Mouse (Mus musculus): ENCODE data around the gene Csad.

Gene Csad

GRCm38 (mm10) chr15:102204674-102205505, at the start of gene Csad:
Gene Csad, minus strand, starts transcription at chr15:102204724.
- no peak for DNase-seq

DNA sequence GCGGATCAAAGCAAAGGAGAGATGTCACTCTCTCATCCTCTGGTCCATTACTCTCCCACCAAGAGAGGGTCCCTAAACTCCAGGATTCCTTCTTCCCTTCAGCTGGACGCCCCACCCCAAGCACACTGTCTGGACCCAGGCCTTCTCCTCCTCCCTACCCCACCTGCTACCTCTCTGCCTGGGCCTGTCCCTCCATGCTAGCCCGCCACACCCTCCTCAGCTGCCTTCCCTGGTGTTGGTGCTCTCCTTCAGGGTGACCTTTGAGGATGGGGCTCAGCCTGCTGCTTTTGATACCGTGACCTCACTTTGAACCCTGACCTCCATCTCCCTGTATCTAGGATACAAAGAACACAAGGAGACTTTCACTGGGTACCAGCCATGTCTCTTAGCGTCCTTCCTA, 46.0 kb upstream of the Csad start:
- no peak for DNase-seq

GRCm38 (mm10) chr15:102249967-102250366, 45.4 kb upstream of the Csad start:
- no peak for DNase-seq

DNA sequence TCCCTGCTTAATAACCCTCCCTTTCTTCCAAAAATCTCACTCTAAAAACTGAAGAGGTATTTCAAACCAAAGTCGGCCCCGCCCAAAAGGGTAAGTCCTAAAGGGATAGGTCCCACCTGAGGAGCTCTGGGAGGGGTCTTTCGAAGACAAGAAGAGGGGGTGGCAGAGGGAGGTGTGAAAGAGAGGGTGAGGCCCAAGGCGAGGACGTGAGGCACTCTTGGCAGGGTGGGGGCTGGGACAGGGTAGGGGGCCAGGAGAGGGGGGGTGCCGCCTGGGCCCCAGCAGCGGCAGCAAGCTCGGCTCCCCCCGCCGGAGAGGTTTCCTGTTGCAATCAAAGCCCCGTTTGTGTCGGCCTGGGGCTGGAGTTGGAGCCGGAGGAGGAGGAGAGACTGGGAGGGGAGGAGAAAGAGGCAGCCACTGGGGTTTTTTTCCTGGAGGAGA, 44.7 kb upstream of the Csad start:
- DNase-seq: no peak

DNA sequence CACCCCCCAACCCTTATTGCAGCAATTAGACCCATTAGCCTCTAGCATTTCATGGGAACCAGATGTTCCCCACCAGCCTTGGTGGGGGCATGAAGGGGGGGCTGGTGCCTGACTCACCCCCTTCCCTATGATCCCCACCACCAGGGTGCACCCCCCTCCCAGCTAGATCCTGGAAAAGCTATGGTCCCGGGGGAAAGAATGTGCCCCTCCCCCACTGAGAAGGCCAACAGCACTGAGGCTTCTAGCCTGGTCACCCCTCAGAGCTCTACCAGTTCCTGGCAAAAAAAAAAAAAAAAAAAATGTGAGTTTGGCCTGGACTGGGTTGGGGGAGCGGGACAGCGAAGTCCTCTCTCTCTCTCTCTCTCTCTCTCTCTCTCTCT, 44.3 kb upstream of the Csad start:
- no peak for DNase-seq

GRCm38 (mm10) chr15:102248131-102248811, 43.7 kb upstream of the Csad start:
- no peak for DNase-seq

- DNase-seq: peak; percentile 33
Measured at GRCm38 (mm10) chr15:102247252-102248130, 43.0 kb upstream of the Csad start.

- DNase-seq: peak; percentile 89
Measured at GRCm38 (mm10) chr15:102246866-102247251, 42.3 kb upstream of the Csad start.

DNA sequence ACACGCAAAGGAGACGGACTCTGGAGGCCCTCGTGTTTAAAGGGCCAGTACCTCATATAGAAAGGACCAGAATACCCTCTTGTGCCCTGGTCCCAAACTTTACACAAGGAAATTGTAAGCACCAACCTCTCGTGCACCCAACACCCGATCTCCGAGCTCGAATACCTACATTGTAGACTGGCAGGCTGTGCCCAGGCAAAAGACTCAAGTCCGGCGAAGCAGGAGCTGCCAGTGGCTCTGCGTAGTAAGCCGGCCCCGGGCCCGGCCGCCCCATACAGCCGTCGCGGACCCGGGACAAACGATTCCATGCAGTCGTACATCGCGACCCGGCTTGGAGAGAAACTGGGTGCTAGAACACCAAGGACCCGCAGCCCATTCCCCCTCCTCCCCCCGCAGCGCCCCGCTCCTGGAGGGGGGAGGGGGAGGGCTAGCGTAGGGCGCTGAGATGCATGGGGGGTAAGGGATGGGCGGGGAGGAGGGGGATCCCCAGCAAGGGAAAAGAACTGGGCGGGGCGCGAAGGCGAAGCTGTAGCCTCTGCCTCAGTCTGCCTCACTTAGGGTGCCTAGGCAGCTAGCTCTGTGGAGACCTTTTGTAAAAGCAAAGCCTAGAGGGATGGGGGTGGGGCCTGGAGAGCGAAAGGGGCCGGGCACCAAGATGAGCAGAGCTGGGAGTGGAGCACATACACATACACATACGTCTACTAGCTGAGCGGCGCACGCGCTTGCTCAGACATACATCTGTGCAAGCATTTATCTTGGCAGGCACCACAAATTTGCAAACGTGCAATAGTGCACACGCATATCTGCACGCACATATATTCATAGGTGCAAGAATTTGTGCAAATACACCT, 41.6 kb upstream of the Csad start:
- peak; percentile 74 for DNase-seq

GRCm38 (mm10) chr15:102245461-102245881, 40.9 kb upstream of the Csad start:
- DNase-seq: peak; percentile 17

GRCm38 (mm10) chr15:102244306-102245191, 40.0 kb upstream of the Csad start:
- DNase-seq: no peak

DNA sequence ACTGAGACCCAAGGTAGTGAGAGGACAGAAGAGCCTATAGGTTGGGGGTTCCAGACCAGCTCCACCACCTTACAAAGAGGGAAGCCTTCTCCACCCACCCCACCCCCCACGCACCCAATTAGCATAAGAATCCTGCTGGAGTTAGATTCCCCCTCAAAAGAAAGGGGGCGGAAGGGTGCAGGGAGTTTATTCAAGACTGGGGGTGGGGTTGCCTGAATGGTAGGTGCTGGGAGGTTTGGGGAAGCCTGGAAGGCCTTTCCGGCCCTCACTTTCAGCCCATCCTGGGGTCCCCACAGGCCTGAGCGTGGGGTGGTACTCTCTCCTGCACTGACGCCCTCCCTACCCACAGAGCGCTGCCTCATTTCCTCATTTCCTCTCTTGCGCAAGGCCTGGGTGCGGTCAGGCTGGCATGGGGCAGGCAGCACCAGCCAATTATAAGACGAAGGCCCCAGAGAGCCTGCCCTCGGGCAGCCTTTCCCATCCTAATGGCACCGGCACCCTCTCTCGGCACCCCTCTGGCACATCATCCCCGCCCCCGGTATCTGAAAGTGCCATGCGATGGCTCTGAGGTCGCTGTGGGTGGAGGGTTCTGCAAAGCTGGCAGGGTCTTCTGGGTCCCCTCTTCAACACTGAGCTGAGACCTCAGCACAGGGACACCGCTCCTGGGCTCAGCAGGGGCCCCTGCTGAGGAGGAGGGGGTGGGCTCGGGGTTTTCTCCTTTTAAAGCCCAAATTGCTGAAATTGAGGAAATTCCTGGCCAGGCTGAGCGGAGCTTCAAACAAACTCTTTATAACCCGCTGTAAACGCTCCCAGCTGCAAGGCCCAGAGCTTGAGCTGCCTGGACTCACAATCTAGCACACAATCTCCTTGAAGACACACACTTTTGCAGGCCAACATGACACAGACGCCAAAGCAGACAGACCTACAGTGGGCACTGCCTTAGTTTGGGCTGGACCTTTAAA, 39.0 kb upstream of the Csad start:
- no peak for DNase-seq

DNA sequence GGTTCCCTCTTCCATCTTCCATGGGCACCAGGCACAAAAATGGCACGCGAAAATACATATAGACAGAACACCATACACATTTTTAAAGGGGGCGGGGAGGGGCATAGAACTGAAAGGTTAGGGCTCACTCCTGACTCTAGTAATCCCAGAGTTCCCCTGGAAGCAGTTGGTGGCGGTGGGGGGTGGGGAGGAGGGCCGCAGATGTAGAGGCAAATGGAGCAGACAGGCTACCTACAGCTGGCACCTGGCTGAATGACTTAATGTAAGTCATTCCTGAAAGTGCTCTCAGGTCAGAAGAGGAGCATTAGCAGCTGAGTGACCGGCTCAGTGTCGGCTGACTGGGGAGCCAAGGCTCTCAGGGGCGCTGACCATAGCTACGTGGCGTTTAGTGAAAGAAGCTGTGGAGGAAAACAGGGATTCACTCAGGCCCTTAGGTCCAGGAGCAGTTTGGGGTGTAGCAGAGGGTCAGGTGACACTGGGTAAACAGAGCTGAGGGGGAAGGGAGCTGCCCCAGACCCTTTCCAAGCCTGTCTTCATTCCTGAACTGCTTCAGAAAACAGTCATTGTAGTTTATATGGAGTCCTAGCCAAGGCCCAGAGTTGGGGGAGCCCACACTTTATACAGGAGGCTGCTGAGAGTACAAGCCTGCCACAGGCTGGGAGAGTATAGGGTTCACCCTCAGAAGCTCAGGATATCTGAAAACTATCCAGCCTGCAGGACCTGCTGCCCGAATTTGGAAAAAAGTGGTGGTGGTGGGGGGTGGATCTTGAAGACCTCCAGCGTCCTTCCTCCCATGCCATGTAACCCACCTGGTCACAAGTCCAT, 38.1 kb upstream of the Csad start:
- DNase-seq: no peak

DNA sequence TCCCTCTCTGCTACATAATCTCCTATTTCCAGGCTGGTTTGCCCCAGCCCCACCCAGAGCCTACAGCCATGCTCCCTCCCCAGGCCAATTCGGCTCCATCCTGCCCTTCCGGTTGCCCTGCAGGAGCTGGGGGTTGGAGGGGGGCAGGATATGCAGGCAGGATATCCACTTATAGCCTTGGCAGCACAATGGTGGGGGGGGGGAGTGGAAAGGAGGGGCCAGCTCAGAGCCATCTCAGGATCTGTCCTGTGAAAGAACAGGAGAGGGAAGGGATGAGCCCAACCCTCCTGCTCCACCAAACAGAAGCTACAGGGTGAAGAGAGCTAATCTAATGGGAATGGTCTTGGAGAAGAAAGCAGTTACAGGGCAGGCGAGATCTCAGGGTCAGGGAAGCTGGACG, 36.1 kb upstream of the Csad start:
- DNase-seq: no peak

GRCm38 (mm10) chr15:102239851-102240250, 35.3 kb upstream of the Csad start:
- DNase-seq: no peak

DNA sequence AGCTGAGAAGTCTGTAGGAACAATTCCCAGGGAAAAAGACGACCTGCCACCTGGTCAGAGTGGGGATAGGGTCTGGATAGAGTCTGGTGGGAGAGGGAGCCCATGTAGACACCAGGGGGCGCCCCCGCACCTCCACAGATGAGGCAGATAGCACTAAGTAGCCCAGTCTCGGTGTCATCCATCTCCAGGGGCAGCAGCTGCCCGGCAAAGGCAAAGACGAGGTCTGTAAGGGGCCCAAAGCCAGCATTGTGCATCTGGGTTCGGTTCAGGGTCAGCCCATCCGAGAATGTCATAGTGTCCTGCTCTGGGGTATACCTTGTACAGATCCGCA, 34.7 kb upstream of the Csad start:
- peak; percentile 62 for DNase-seq

GRCm38 (mm10) chr15:102238543-102239259, 34.2 kb upstream of the Csad start:
- DNase-seq: no peak

DNA sequence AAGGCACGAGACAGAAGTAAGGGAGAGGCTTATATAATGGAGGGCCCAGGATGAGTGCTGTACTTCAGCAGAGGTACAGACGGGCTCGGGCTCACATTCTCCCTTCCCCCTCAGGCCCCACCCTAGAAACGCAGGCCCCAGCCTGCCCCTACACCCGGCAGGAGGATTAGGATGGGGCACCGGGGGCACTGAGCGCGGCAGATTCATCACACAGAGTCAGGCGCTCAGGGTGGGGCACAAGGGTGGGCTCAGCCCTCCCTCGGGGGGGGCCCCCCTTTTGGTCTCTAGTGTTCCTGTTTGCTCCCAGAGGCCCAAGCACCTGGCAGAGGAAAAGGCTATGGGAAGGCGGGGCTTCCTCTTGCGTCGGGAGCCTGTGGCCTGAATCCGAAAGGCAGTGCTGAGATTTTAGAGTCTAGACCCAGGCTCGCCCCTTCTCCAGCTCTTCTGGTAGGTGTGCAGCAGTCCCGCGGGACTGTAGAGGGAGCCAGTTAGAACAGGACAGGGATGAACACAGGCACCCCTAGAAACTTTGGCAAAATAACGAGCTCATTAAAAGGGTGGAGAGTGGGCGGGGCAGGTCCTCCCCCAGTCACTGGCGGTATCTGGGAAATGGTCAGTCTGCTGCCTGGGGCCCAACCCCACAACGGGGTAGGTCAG, 31.0 kb upstream of the Csad start:
- no peak for DNase-seq
